Mouse (Mus musculus) forelimb bud, embryonic 11.5 days (tissue): ENCODE results near the gene Pcgf1.

Experiments used
- DNase-seq: peaks from one replicate; pipeline ENCODE4 v3.0.0-alpha.2; 2012; ENCODE audit warnings: low read depth, low spot score

Gene Pcgf1

DNA sequence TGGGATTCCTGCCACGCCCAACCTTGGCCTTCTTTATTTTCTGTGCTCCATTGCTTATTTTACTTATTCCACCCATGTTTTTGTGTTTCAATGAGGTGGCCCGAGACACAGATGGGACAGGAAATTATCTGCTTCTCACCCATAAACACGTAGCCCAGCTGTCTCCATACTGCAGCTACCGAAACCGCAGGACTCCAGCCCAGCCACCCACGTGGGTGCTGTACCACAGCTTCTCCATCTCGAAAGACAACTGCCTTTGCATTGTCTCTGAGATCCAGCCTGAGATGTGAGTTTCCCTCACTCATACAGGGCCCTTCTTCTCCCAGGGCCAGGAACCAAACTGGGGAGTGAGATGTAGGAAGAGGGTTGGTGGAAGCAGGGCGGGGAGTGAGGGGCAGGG lies 11.7 kb upstream of the Pcgf1 start:
- DNase-seq, result no peak

DNA sequence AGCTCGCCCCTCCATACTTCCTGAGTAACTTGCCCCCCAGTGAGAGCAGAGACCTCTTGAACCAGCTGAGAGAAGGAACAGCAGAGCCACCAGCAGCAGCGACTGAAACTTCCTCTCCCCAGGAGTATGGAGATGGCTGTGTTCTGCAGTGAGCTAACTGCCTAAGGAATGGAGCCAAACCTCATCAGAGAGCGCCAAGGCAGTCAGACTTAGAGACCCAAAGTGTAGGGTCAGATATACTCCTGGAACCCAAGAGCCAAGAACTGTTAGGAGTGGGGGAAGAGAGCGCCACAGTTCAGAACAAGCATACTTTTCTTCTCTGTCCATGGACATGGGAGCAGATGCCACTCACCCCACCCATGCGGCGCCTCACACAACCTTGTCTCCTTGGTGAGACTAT lies 11.2 kb upstream of the Pcgf1 start:
- no peak for DNase-seq

DNA sequence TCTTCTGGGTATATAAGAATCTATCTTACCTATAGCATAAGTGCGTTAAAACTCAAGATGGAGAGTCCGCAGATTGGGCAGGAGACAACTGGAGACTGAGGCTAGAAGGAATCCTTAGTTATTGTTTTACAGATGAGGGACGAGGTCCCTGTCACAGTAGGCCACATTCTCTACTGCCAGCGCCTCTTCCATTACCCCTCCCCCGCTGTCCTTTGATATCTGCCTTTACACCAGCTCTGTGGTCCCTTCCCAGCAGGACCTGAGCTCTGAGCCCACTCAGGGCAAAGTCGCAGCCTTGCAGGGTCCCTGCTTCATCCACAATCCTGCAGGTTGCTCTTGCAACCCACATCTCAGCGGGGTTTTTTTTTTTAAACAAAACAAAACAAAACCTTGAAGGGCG lies 9.4 kb upstream of the Pcgf1 start:
- no peak for DNase-seq

DNA sequence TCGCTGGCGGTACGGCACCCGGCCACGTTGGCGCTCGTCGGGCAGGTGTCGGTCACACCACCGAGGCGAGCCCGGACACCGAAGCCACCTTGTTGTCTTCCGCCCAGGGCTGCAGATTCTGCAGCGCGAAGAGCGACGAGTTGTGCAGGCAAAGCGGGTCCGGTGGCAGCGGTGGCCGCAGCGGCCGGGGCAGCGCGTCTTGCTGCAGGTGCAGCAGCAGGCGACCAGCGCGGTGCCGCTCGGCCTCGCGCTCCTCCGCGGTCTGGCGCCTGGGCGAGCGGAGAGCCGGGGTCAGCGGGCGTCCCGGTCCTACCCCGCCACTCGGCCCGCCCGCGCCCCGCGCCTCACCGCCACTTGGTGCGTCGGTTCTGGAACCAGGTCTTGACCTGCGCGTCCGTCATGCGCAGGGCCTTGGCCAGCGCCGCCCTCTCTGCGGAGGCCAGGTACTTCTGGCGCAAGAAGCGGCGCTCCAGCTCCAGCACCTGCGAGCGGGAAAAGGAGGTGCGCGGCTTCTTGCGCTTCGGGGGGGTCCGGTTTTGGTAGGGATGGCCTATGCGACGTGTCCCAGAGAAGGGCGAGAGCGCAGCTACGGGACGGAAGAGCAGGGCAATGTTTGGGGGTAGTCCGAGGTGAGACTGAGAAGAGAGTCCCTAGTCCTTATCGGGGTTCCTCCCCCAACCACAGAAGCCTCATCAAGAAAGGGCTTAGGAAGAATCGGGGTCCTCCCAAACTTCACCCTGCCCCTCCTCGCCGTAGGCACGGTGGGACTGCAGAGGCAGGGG lies 8.8 kb upstream of the Pcgf1 start:
- DNase-seq, result no peak

DNA sequence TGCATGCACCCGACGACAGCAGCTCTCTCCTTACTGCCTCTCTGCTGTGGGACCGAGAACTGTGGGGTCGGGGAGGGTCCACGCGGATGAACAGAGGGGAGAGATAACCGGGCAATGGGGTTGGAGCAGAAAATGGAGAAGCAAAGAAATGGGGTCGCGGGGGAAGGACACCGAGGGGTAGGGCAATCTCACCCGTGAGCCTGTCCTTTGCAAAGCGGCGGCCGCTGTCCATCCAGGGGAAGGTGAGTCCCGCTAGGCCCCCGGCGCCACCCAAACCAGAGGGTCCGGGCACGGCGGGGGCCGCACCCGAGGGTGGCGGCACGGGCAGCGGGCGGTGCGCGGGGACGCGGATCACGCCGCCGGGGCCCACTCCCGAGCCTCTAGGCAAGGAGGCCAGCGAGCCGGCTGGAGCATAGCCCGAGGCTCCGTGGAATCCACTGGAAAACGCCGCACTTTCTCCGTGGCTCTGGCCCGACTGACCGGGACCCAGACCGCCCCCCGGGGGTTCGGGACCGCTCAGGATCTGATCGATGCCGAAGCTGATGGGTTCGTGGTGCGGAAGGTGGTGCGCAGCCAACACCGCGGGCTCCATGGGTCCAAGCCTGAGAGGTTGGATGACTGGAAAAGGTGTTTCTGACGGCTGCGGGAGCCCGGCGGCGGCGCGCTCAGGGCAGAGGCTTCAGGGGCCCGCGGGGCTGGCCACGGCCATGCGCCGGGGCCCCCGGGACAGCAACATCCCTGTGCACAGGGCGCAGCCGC lies 8.0 kb upstream of the Pcgf1 start:
- no peak for DNase-seq

DNA sequence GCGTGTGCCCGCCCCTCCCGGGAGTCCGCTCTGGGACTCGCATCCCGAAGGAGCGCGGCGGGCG lies 7.6 kb upstream of the Pcgf1 start, which contains the start of gene Tlx2:
Gene Tlx2, minus strand, starts transcription at position 47 of the 64 bp plus-strand sequence.
- DNase-seq, result no peak

DNA sequence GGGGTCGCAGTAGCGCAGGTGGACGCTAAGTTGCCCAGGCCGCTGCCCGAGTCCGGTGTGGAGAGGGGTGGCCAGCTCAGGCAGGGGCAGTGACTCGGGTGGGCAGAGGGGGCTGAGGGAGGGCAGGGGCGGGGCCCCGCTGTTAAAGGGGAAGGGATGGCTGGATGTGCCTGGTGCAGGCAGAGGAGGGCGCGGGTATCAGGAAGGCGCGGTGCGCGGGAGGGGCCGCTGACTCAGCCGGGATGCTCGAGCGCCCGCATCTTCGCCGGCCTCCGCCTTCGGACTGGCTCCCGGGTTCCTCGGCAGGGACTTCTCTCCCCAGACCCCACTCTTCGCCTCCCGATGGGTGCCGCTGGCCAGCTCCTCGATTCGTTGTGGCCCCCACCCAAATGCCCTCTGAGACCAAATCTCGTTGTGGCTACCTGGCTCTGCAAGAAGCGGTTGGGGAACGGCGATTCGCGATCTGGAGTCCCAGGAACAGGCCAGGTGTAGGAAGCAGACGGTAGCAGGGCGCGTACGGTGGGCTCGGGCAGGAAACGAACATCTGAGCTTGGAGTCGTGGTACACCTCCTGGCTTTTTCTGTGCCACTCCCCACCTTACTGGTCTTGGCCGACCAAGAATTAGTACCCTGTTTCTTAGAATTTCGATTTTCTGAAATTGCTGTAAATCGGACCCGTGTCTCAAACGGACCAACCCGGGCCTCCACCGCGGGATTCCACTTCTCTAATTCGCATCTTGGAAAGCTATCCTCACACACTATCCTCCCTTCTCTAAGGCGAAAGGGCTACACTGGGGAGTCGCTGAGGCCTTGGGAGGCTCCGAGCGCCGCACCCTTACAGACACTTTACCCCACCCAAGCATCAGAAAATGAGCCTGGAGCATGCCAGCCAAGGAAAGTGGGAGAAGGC lies 7.1 kb upstream of the Pcgf1 start:
- DNase-seq, result no peak

DNA sequence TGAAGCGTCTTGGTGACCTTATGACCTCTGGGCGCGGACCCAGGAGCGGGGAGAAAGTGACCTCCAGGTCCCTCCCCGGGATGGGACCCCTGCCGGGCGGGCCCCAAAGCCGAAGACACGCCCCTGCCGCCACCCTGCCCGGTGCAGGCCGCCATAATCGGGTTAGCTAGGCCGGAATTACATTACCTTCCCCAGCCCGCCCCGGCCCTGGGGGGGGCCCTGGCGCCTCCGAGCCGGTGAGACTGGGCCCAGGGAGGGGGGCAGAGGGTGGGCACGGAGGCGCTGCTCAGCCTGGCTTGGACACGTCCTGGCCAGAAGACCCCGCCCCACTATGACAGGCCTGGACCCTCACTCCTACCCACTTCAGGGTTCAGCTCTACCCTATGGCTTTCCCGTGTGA lies 6.4 kb upstream of the Pcgf1 start:
- DNase-seq, result no peak

DNA sequence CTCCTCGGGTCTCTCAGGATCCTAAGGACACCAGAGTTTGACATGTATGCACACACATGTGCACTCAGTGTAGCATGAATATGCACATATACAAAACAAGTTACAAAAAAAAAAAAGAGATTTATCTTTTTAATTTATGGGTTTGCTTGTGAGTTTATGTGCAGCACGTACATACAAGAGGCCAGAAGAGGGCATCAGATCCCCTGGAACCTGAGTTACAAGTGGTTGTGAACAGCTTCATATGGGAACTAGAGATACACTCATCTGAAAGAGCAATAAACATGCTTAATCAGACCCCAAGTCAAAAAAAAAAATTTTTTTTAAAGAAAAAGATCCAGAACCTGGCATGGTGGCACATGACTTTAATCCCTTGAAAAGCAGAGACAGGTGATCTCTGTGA lies 2.7 kb upstream of the Pcgf1 start:
- no peak for DNase-seq

DNA sequence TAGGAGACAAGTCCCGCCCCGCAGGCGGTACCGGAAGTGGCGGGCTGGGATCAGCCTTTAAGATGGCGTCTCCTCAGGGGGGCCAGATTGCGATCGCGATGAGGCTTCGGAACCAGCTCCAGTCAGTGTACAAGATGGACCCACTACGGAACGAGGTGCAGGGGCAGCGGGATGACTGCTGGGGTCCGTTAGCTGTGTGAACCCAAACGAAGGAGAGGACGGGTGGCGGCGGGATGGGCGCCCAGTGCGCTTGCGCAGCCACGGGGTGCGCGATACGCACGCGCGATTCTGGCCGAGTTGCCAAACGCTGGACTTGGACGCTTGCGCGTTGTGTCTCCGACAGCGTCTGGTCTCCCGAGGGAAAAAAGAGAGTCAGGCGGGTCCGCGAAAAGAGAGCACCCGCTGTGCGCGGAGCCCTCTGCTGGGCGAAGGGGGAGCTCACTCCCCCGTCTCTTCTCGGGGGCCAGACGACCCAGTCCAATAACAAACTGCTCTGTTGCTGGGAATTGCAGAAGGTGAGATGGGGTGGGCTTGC lies 722 bp downstream of the Pcgf1 start:
- DNase-seq, result peak; percentile 98

DNA sequence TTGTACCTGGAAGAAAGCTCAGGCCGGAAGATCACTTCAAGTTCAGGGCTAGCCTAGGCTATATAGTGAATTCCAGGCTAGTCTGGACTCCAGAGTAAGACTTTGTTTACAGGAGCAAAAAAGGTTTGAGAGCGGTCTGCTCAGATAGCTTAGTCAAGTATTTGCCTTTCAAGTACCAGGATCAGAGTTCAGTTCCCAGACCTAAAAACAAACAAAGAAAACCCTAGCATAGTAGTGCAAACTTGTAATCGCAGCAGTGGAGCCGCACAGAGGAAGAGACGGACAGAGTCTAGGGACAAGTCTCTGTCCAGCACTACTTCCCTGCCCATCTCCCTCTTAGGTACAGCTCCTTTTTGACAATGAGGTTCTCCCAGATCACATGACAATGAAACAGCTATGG lies 2.5 kb downstream of the Pcgf1 start:
- no peak for DNase-seq

DNA sequence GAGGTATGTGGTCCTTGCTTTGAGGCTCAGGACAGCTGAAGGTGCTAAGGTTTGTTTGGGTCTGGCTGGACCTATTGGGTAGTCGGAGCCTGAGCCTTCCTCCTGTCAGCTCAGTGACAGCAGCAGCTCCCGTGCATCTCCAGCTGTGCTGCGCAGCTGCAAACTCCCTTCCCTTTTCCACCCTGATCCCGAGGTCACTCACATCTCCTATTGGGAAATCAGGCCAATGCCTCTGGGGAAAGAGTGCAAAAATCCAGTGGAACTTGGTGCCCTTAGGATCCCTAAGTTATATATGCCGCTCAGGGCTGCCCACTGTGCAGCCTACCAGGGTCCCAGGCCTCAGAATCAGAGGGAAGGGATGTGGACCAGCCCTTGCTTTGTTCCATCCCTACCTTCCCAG lies 5.8 kb downstream of the Pcgf1 start:
- no peak for DNase-seq

DNA sequence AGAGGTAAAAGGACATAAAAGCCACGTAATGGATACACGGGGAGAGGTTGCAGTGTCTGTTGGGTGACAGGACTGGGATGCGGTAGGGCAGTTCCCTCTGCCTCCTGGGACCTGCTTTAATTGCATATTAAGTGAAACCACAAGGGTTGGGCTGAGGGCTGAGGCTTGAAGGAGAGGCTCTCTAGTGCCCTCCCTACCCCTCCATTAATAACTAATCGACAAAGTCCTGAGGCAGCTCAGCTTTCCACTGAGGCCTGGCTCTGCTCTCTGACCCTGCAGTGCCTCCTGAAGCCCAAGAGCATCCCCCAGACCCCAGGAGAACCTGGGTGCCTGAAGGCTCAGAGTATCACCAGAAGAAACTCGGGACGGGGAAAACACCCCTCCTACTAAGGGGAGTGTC lies 6.8 kb downstream of the Pcgf1 start:
- DNase-seq, result no peak

DNA sequence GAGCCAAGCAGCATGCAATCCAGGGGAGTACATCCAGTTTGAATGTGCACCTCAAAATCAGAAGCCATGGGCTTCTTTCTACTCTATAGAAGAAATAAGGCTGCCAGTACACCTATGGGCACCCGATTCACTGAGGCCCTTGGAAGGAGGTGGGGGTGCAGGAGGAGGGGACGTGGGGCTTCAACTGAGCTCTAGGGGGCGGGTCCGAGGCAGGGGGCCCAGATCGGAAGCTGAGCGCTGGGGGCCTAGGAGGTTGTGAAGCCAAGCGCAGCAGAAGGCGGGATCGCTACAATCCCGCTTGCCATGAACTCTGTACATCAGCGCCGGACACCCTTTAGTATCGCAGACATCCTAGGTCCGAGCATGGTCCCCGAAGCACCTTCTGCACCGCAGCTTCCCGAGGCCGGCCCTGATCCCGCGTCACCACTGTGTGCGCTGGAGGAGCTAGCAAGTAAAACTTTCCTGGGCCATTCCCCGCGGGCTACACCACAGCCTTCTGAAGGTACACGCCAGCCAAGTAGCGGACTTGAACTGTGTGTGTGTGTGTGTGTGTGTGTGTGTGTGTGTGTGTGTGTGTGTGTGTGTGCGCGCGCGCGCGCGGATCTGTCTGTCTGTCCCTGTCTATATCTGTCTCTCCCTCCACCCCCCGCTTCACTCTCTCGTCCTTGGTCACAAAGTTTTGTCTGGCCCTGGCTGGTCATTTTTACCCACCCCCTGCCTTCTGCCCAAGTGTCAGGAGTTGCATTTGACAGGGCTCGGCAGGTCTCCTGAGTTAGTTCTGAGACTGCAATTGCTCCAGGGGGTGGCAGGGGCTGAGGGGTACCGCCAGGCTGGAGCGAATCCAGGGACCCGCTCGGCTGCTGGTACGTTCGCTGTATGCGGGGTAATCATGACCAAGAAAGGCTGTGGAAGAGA lies 8.7 kb downstream of the Pcgf1 start, which contains the start of gene Lbx2:
Gene Lbx2, plus strand, starts transcription at position 247 of the 915 bp plus-strand sequence.
- no peak for DNase-seq

DNA sequence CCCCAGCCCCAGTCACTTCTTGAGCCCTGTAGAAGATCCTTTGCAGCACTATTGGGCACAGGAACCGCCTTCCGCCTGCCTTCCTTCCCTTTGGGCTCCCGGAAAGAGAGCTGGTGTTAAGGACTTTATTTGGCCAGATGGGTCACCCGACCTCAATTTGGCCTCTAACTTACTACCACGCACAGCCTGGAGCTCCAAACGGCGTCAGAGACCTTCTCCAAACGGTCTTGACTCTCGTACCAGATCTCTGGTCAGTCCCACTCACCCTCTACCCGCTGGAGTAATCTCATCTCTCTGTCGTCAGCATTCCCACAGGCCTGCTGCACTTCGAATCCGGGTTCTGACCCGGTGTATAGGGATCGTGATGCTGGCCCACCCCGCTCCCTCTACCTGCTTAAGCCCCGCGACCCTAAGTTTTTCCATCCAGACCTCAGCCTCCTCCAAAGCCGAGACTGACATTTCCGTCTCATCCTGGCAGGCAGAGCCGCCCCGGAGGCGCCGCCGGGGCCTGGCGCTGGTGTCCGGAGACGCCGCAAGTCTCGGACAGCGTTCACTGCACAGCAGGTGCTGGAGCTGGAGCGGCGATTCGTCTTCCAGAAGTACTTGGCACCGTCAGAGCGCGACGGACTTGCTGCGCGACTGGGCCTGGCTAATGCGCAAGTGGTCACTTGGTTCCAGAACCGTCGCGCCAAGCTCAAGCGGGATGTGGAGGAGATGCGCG lies 9.7 kb downstream of the Pcgf1 start:
- DNase-seq, result no peak

DNA sequence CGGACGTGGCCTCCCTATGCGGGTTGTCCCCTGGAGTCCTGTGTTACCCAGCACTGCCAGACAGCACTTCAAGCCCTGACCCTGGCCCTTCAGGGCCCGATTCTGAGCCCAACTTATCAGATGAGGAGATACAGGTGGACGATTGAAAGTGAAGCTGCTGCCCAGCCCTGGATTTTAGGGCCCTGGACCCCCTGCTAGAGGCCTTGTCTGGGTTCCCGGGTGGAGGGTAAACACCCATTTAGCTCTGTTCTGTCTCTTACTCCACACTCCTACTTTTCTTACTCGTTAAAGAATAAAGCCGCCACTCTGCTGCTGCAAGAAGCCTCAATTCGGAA lies 10.2 kb downstream of the Pcgf1 start:
- DNase-seq, result no peak

DNA sequence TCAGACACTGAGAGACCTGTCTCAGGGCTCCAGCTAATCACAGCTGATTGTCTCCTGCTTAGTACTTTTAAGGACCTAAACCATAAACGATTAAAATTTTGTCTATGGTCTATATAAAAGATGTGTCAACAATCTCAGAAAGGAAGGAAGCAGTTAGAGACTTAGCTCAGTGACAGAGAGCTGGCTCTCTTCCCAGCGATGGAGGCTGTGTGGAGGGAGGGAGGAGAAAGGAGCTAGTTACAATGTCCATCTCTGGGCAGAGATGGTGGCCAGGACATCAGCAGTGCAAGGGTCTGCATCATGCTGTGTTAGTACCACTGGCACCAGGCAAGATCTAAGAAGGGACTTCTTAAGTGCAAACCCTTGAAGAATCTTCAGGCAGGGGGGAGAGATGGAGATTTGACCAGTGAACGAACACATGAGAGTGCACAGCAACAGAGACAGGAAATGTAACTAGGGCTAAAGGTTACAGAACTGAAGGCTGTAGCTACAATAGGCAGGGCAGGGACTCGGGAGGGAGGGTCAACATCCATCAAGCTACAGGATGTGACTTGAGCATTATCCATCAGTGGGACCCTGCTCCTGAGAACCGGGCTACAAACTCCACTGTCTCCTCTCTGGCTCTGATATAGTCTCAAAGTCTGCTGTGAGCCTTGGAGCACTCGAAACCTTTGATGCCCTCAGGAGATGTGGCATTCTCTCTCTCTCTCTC lies 14.9 kb downstream of the Pcgf1 start:
- no peak for DNase-seq

DNA sequence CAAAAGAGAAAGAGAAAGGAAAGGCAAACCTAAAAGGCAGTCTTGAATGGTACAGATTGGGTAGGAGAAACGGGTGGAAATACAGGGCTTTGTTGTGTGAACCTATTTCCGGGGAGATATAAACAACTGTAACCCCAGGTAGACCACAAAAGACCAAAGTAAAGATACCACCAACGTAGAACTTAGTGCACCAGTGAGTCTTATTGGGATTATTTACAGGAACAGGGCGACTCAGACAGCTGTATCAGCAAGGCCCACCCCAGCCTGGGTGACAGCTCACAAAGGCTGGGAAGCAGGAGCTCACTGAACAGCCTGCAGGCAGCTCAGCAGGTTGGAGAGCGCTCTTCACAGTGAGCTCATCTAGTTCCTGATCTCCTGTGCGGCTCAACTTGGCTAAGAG lies 18.3 kb downstream of the Pcgf1 start:
- DNase-seq, result no peak

DNA sequence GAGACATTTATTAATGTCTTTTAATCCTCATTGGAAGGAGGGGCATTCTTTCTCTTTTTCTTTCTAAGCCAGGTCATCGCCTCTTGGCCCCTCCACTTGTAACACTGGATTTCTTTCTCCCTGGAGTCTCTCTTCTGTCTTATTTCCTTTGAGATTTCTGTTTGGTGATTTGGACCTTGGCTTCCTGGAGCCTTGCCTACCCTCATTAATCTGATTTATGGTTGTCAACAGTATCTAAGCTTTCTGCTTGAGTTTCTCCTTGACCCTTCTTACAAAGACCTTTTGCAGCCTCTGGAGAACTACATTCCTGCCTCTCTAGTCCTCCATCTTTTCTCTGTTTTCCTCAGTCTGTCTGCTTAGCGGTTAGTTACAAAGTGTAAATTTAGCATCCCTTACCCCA lies 20.7 kb downstream of the Pcgf1 start:
- no peak for DNase-seq

DNA sequence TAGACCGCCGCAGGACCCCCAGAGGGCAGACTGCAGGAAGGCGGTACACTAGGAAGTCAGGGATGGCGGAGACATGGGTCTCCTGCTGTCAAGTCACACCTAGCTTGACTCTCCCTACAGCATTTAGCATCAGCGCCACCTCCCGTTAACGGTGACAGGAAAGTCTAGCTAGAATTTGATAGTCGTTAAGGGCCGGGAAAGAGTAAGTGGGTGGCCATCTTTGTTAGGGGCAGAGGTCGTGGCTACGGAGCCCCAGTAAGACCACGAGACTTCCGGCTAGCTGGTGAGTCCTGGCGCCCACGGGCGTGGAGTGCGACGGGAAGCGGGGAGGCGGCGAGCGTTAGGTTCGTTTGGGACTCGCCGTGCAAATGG lies 23.6 kb downstream of the Pcgf1 start, which contains the start of the genes Ccdc142 and Gm42688:
Gene Ccdc142, plus strand, starts transcription at position 286 of the 372 bp plus-strand sequence.
Gene Gm42688, plus strand, starts transcription at position 302 of the 372 bp plus-strand sequence.
- DNase-seq, result peak; percentile 79
